Mouse (Mus musculus) brain, embryonic 14.5 days (tissue): ENCODE data around the gene Zfp786.

Source experiments
- CTCF ChIP-seq: fragments of 200-500 bp; IDR thresholded peaks from 2 replicates; pipeline ENCODE4 v1.5.1; 2012; ENCODE audit warnings: inconsistent platforms, mild to moderate bottlenecking, moderate library complexity, borderline replicate concordance; ENCODE audit not compliant: insufficient read depth, insufficient read length; ENCODE audit errors: extremely low read depth
- POLR2A ChIP-seq: fragments of 200-500 bp; IDR thresholded peaks from 2 replicates; pipeline ENCODE4 v1.6.1; 2012; ENCODE audit warnings: mild to moderate bottlenecking, inconsistent platforms, borderline replicate concordance; ENCODE audit not compliant: poor library complexity, insufficient read depth, insufficient read length, severe bottlenecking; ENCODE audit errors: extremely low read depth

GRCm38 (mm10) chr6:47818721-47819120, 11.9 kb downstream of the Zfp786 start:
- no peak for TF ChIP-seq CTCF
- no peak for TF ChIP-seq POLR2A
